Mouse (Mus musculus): ENCODE measurements around the gene Baz1b.

- TF ChIP-seq CTCF (IDR thresholded peaks at IDR 0.05 in 2 of 3, conservative IDR thresholded peaks at IDR 0.05 in 1 of 3; ENCODE audit: control insufficient read depth in 1 of 3, insufficient read depth in 1 of 3, low read depth in 2 of 3, low read length in 3 of 3, poor library complexity in 1 of 3, severe bottlenecking in 1 of 3) (no peak), ZC3H11A (IDR thresholded peaks at IDR 0.05; ENCODE audit: low read depth, low read length) (no peak), UBTF (IDR thresholded peaks at IDR 0.05; ENCODE audit: borderline replicate concordance, insufficient read depth, low read depth, low read length) (no peak), SMC3 (IDR thresholded peaks at IDR 0.05; ENCODE audit: low read depth, low read length) (no peak), POLR2A (IDR thresholded peaks at IDR 0.05; ENCODE audit: control insufficient read depth in 1 of 2, insufficient read depth in 1 of 2, low read depth in 1 of 2, low read length in 2 of 2, poor library complexity in 1 of 2) (no peak), SIN3A (IDR thresholded peaks at IDR 0.05; ENCODE audit: low read length) (no peak), ELF1 (IDR thresholded peaks at IDR 0.05; ENCODE audit: low read depth, low read length) (no peak), GATA1 (IDR thresholded peaks at IDR 0.05; ENCODE audit: low read depth, low read length) (no peak), MYB (IDR thresholded peaks at IDR 0.05; ENCODE audit: low read depth, low read length) (no peak), KAT2A (conservative IDR thresholded peaks at IDR 0.05; ENCODE audit: low read depth, low read length) (no peak), MAZ (IDR thresholded peaks at IDR 0.05; ENCODE audit: low read depth, low read length) (no peak), POLR2AphosphoS5 (IDR thresholded peaks at IDR 0.05; ENCODE audit: borderline replicate concordance, low read depth, low read length) (no peak), MEF2A (IDR thresholded peaks at IDR 0.05; ENCODE audit: extremely low read depth, insufficient replicate concordance, low read depth, low read length, poor library complexity, severe bottlenecking) (no peak)
Measured at GRCm38 (mm10) chr5:135286926-135287325, 99.9 kb downstream of the Baz1b start.
